Mouse (Mus musculus): ENCODE data around the gene Mst1r. TPM values are rescaled to one million over a fixed set of nuclear protein-coding genes. Genes with fewer than 3 reads are reported as not detected.

Gene Mst1r
- polyA plus RNA-seq, 1 experiment from 2014 or later: 7.0 TPM

- Histone ChIP-seq H3K27me3 (no peaks in the 10 kb centered on the region), H3K27ac (no peak overlapping the region), H3K9me3 (no peaks in the 10 kb centered on the region), H3K36me3 (peaks cover 29% of the 10 kb centered on the region; the same call in 1 of the 2 replicates), H3K4me1 (peaks cover 11% of the 10 kb centered on the region), H3K4me3 (no peak overlapping the region), H3K9ac (no peak overlapping the region), H3K4me2 (no peak overlapping the region)
- ATAC-seq (ENCODE audit: insufficient number of reproducible peaks, low FRiP score, low TSS enrichment, low read depth): no peak; the same call in 1 of the 2 replicates
- WGBS: 31% methylated on average over 13 of the region's 13 CpGs
These were observed 11.4 kb downstream of the Mst1r start for GRCm38 (mm10) chr9:107917895-107918608.

- Histone ChIP-seq H3K4me1 (peaks cover 13% of the 10 kb centered on the region), H3K4me3 (no peak overlapping the region), H3K9ac (no peak overlapping the region), H3K4me2 (no peak overlapping the region), H3K9me3 (no peaks in the 10 kb centered on the region), H3K36me3 (peaks cover 23% of the 10 kb centered on the region; the same call in 1 of the 2 replicates), H3K27me3 (no peaks in the 10 kb centered on the region), H3K27ac (no peak overlapping the region)
- WGBS: 76% methylated on average over 6 of the region's 6 CpGs
- no peak for ATAC-seq (ENCODE audit: insufficient number of reproducible peaks, low FRiP score, low TSS enrichment, low read depth)
These were observed 12.2 kb downstream of the Mst1r start for GRCm38 (mm10) chr9:107918884-107919283.

GRCm38 (mm10) chr9:107919441-107919840, 12.8 kb downstream of the Mst1r start:
- Histone ChIP-seq H3K4me3 (no peak overlapping the region), H3K9ac (no peak overlapping the region), H3K36me3 (peaks cover 18% of the 10 kb centered on the region; the same call in 1 of the 2 replicates), H3K4me1 (peaks cover 18% of the 10 kb centered on the region), H3K27me3 (no peaks in the 10 kb centered on the region), H3K27ac (no peak overlapping the region), H3K4me2 (no peak overlapping the region), H3K9me3 (no peaks in the 10 kb centered on the region)
- no peak for ATAC-seq (ENCODE audit: insufficient number of reproducible peaks, low FRiP score, low TSS enrichment, low read depth)
- 84% methylated on average over 5 of the region's 5 CpGs for WGBS

GRCm38 (mm10) chr9:107923021-107923420, 16.3 kb downstream of the Mst1r start:
- no peak for ATAC-seq (ENCODE audit: insufficient number of reproducible peaks, low FRiP score, low TSS enrichment, low read depth)
- no peaks in the 10 kb centered on the region for H3K27me3 ChIP-seq
- no peaks in the 10 kb centered on the region for H3K9me3 ChIP-seq
- no peak overlapping the region for H3K4me3 ChIP-seq
- no peak overlapping the region for H3K4me2 ChIP-seq
- no peak overlapping the region for H3K27ac ChIP-seq
- H3K4me1 ChIP-seq: peaks cover 12% of the 10 kb centered on the region
- H3K9ac ChIP-seq: no peak overlapping the region
- 0 out of 2 replicates have a peak, but pooled peaks cover 7% of the 10 kb centered on the region for H3K36me3 ChIP-seq
- 38% methylated on average over 7 of the region's 7 CpGs for WGBS

DNA sequence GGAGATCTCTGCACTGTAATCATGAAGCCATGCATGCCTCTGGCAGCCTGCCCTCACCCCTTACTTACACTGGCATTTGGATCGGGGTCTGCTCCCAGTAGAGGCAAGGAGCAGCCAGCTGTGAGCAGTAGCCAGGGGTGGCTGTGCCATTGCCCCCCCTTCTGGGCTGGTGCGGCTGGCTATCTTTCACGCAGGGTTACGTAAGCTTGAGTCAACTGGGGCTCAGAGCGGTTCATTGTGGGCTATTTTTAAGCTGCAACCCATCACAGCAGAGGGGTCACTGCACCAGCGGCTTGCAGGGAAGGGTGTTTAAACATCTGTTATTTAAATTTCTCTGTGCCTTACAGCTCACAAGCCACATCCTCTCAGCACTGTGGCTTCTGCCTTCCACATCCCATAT, 17.3 kb downstream of the Mst1r start:
- no peak for ATAC-seq (ENCODE audit: insufficient number of reproducible peaks, low FRiP score, low TSS enrichment, low read depth)
- Histone ChIP-seq H3K9me3 (no peaks in the 10 kb centered on the region), H3K27me3 (no peaks in the 10 kb centered on the region), H3K9ac (no peak overlapping the region), H3K27ac (peak overlapping the region; percentile 54; the same call in 1 of the 2 replicates), H3K4me2 (no peak overlapping the region), H3K36me3 (0 out of 2 replicates have a peak, but pooled peaks cover 7% of the 10 kb centered on the region), H3K4me3 (no peak overlapping the region), H3K4me1 (peaks cover 7% of the 10 kb centered on the region; the same call in 1 of the 2 replicates)
- WGBS: 50% methylated on average over 6 of the region's 6 CpGs

DNA sequence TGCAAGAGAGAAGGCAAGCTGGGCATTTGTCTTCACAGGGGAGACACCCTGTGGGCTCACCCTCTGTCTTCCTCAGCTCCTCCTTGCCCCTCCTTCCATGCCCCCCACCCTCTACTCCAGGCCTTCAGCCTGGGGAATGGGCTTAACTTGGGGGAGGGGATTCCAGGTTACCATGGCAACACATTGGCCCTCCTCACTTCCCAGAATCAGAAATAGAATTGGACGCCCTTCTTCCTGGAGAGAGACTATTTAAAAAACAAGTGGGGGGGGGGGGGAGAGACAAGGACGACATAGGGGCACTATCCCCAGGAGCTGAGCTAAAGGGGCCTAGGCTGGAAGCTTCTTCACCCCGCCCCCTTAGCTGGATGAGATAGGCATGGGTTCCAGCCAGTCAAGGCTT, 18.6 kb downstream of the Mst1r start:
- H3K9ac ChIP-seq: no peak overlapping the region

GRCm38 (mm10) chr9:107926920-107927420, 20.3 kb downstream of the Mst1r start:
- no peak overlapping the region for H3K9ac ChIP-seq
- ATAC-seq (ENCODE audit: insufficient number of reproducible peaks, low FRiP score, low TSS enrichment, low read depth): no peak
- H3K4me3 ChIP-seq: no peak overlapping the region
- H3K4me2 ChIP-seq: no peak overlapping the region
- no peaks in the 10 kb centered on the region for H3K9me3 ChIP-seq
- H3K36me3 ChIP-seq: no peaks in the 10 kb centered on the region
- peaks cover 7% of the 10 kb centered on the region; the same call in 1 of the 2 replicates for H3K4me1 ChIP-seq
- WGBS: 38% methylated on average over 9 of the region's 9 CpGs
- no peak overlapping the region for H3K27ac ChIP-seq
- H3K27me3 ChIP-seq: no peaks in the 10 kb centered on the region

More for the DNA sequence above, 18.6 kb downstream of the Mst1r start:
- Histone ChIP-seq H3K4me2 (no peak overlapping the region), H3K4me3 (no peak overlapping the region), H3K4me1 (peaks cover 7% of the 10 kb centered on the region; the same call in 1 of the 2 replicates), H3K27ac (no peak overlapping the region), H3K9me3 (no peaks in the 10 kb centered on the region), H3K27me3 (no peaks in the 10 kb centered on the region), H3K36me3 (no peaks in the 10 kb centered on the region)
- no peak for ATAC-seq (ENCODE audit: insufficient number of reproducible peaks, low FRiP score, low TSS enrichment, low read depth)
- WGBS: 45% methylated on average over 3 of the region's 3 CpGs

DNA sequence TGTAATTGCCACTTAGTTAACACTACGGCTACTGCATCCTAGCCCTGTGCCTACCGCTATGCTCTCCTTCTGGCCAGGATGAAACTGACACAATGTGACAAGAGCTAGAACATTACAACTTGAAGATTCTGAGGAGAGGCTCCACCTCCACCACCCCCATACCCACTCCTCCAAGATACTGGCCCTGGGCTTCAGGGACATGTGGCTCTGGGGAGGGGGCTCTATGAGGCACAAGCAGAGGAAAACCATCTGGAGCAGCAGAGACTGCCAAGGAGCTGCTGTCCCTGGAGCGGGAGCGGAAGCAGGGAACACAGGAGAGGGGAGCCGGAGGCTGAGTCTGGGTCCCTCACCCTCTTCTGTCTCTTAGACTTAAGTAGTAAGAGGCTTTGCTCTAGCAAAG, 21.1 kb downstream of the Mst1r start:
- 81% methylated on average over 5 of the region's 5 CpGs for WGBS
- H3K27ac ChIP-seq: no peak overlapping the region

DNA sequence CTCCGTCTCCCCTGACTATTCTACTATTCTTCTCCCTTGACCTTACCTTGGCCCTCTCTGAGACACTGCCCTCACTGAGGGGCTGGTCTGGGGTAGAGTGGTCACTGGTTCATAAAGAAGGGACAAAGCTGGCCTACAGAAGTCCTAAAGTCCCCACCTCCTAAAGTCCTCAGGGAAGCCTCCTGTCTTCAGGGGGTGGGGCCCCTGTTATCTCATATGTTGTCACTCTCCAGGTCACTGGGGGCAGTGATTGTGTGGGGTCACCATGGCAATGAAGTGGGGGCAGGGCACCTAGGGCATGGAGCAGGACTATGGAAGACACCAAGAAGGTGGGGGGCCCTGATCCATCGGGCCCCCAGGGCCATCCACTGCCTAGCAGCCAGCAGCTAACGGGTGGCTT, 21.5 kb downstream of the Mst1r start, which contains the start of gene Actl11:
Gene Actl11, plus strand, starts transcription at position 301 of the 400 bp plus-strand sequence.
- Histone ChIP-seq H3K4me3 (no peak within 1 kb of the TSS), H3K4me1 (peaks cover 7% of the 10 kb centered on the region; the same call in 1 of the 2 replicates), H3K9me3 (no peaks in the 10 kb centered on the region), H3K27me3 (no peaks in the 10 kb centered on the region), H3K9ac (no peak within 1 kb of the TSS), H3K4me2 (no peak within 1 kb of the TSS), H3K36me3 (no peaks in the 10 kb centered on the region), H3K27ac (no peak within 1 kb of the TSS)
- WGBS: 77% methylated on average over 3 of the region's 3 CpGs
- no peak for ATAC-seq (ENCODE audit: insufficient number of reproducible peaks, low FRiP score, low TSS enrichment, low read depth)

More for the DNA sequence above, 21.1 kb downstream of the Mst1r start:
- no peaks in the 10 kb centered on the region for H3K27me3 ChIP-seq
- H3K4me2 ChIP-seq: no peak overlapping the region
- peaks cover 7% of the 10 kb centered on the region; the same call in 1 of the 2 replicates for H3K4me1 ChIP-seq
- ATAC-seq (ENCODE audit: insufficient number of reproducible peaks, low FRiP score, low TSS enrichment, low read depth): no peak
- no peak overlapping the region for H3K4me3 ChIP-seq
- H3K36me3 ChIP-seq: no peaks in the 10 kb centered on the region
- no peaks in the 10 kb centered on the region for H3K9me3 ChIP-seq
- no peak overlapping the region for H3K9ac ChIP-seq

GRCm38 (mm10) chr9:107932221-107932620, 25.5 kb downstream of the Mst1r start:
- H3K4me1 ChIP-seq: peaks cover 14% of the 10 kb centered on the region
- 67% methylated on average over 4 of the region's 4 CpGs for WGBS
- no peak overlapping the region for H3K27ac ChIP-seq
- no peaks in the 10 kb centered on the region for H3K36me3 ChIP-seq
- H3K4me3 ChIP-seq: no peak overlapping the region
- peaks cover 17% of the 10 kb centered on the region for H3K27me3 ChIP-seq
- no peak overlapping the region for H3K9ac ChIP-seq
- ATAC-seq (ENCODE audit: insufficient number of reproducible peaks, low FRiP score, low TSS enrichment, low read depth): no peak
- H3K9me3 ChIP-seq: no peaks in the 10 kb centered on the region
- H3K4me2 ChIP-seq: no peak overlapping the region

GRCm38 (mm10) chr9:107934146-107934545, 27.5 kb downstream of the Mst1r start:
- no peak for ATAC-seq (ENCODE audit: insufficient number of reproducible peaks, low FRiP score, low TSS enrichment, low read depth)
- Histone ChIP-seq H3K36me3 (no peaks in the 10 kb centered on the region), H3K27ac (no peak overlapping the region), H3K4me3 (no peak overlapping the region), H3K4me2 (no peak overlapping the region), H3K9me3 (no peaks in the 10 kb centered on the region), H3K27me3 (peaks cover 20% of the 10 kb centered on the region), H3K9ac (no peak overlapping the region), H3K4me1 (peaks cover 14% of the 10 kb centered on the region)
- 84% methylated on average over 11 of the region's 11 CpGs for WGBS

- no peak within 1 kb of the TSS for H3K27ac ChIP-seq
- peaks cover 14% of the 10 kb centered on the region for H3K4me1 ChIP-seq
These were observed 28.7 kb downstream of the Mst1r start, which contains the start of gene Camkv for GRCm38 (mm10) chr9:107935374-107935773. TSS of gene Camkv (plus strand) at chr9:107935674.

More at GRCm38 (mm10) chr9:107935374-107935773, 28.7 kb downstream of the Mst1r start, which contains the start of gene Camkv:
- H3K36me3 ChIP-seq: no peaks in the 10 kb centered on the region
- peak within 1 kb of the TSS; percentile 53 for H3K4me3 ChIP-seq
- H3K9me3 ChIP-seq: no peaks in the 10 kb centered on the region
- 4% methylated on average over 3 of the region's 3 CpGs for WGBS
- H3K9ac ChIP-seq: peak within 1 kb of the TSS; percentile 55
- peak within 1 kb of the TSS; percentile 97 for H3K4me2 ChIP-seq
- no peak for ATAC-seq (ENCODE audit: insufficient number of reproducible peaks, low FRiP score, low TSS enrichment, low read depth)
- H3K27me3 ChIP-seq: peaks cover 20% of the 10 kb centered on the region
